Mouse (Mus musculus) retina, adult 2 months (tissue): Measurements from ENCODE around the gene Capn7.

ENCODE experiments used
- DNase-seq: peaks from one replicate; pipeline ENCODE4 v3.0.0-alpha.2; 2012; ENCODE audit warnings: low read depth, low spot score

The Capn7 gene

DNA sequence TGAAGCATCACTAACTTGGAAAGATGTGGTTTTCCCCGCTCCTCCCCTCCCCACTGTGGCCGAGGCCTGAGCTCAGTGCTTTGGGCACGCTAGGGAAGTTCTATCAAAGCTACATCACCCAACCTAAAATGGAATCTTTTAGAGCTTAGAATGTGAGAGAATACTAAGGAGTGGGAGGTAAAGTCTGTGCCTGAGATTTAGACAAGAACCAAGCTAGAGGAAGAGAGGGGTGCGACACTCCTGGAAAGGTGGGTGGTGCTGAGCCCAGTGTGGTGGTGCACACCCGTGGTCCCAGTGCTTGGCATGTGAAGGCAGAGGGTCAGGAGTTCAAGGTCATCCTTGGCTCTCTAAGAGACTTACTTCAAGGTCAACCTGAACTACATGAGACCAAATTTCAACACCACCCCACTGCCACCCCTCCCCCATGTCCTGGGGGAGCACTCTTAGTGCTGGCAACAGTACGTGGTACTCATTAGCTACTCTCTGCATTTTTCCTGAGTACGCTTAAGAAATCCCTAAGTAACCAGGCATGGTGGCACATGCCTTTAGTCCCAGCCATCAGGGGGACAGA is 59.3 kb downstream of the Capn7 start:
- DNase-seq: no peak

DNA sequence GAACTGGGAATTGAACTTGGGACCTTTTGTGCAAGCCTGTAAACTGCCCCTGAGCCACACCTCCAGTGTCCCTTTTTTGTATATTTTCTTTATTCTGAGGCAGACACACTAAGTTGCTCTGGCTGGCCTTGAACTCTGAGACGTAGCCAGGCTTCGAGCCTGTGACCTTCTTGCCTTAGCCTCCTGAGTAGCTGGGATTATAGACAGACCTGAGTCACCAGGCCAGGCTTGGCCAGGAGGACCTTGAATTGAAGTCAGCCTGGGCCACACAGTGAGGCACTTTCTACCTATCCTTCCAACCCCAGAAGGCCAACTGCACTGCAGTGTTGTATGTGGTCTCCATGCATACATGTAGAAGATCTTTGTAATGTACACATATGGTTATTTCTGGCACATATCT is 60.0 kb downstream of the Capn7 start:
- DNase-seq: no peak

DNA sequence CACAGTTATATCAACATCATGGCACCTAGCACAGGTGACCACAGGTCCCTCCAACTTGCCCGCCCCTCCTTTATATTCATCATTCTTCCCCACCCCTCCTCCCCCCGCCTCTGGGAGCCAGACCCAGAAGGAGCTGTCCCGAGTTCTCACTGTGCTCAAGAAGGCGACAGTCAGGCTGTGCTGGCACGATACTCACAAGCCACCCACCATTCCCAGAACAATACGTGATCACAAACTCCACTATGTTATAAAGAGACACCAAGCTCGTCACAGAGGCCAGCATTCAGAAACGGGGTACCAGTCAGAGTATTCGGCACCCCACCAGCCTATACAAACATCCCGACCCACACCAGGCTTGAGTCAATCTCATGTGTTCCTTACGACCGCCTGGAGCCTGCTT is 60.9 kb downstream of the Capn7 start:
- no peak for DNase-seq

- no peak for DNase-seq
Measured at GRCm38 (mm10) chr14:31397791-31398595, 61.6 kb downstream of the Capn7 start.

DNA sequence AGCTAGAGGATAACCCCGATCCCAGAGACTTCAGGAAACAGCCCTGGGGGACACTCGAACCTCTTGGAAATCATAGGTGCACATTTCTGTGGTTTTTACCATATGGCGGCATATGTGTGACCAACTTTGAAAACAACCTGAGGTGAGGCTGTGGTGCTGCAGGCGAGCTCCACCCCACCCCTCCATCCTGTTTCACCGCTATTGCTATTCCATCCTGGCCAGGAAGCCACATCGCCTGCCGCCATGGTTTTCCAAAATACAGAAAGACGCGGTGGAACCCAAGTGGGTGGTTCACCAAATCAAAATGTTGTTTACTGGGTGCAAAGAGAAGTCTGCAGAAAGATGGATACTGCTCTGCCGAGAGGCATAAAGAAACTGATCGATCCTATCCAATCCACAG is 62.4 kb downstream of the Capn7 start:
- no peak for DNase-seq

GRCm38 (mm10) chr14:31399271-31399670 is 62.8 kb downstream of the Capn7 start:
- no peak for DNase-seq

GRCm38 (mm10) chr14:31400246-31400645 is 63.8 kb downstream of the Capn7 start:
- no peak for DNase-seq

GRCm38 (mm10) chr14:31400896-31401295 is 64.5 kb downstream of the Capn7 start:
- DNase-seq: no peak

- DNase-seq: no peak
Measured at GRCm38 (mm10) chr14:31401918-31402427, 65.5 kb downstream of the Capn7 start.

DNA sequence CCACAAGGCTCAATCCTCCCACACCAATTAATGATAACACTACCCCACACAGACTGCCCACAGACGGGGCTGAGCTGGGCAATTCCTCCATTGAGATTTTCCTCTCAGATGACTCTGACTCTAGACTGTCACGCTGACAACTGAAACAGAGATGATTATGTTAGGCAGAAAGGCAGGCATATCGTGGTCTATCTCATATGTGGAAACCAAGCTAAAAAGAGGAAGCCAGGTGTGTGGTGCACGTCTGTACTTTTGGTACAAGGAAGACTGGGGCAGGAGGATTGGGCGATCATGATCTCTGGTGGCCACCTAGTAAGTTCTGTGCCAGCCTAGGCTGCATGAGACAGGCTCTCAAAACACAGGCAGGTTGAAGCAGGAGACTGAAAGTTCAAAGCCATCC is 66.3 kb downstream of the Capn7 start:
- DNase-seq: no peak

DNA sequence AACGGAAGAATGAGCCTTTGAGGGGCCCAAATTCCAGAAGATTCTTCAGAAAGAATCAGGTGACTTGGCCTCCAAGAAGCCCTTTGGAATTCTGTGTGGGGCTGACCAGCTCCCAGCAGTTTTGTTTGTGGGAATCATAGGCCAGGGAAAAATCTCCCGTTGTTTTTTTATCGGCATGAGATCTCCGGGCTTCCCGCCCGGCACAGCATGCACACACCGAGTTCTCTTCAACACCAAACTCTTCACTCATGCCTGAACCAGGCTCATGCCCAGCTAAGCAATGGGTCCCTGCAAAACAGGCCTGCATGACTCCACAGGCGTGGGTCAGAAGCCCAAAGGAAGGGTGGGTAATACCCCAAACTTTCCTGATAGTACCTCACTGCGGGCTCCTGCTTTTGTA is 67.1 kb downstream of the Capn7 start:
- DNase-seq: no peak

- no peak for DNase-seq
Measured at GRCm38 (mm10) chr14:31403995-31404394, 67.6 kb downstream of the Capn7 start.

DNA sequence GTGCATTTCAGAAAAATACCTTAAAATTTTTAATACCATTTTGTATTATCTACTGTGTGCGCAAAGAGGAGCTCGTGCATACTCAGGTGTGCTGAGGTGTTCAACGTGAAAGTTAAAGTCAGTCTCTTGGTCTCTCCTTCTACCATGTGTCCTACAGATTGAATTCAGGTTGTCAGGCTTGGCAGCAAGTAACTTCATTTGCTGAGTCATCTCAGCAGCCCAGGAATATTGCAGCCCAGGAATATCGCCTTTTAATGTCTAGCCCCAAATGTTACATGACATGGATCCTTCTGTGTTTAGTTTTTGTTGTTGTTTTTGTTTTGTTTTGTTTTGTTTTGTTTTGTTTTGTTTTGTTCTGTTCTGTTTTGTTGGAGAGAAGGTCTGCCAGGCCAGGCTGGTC is 68.2 kb downstream of the Capn7 start:
- DNase-seq: no peak

DNA sequence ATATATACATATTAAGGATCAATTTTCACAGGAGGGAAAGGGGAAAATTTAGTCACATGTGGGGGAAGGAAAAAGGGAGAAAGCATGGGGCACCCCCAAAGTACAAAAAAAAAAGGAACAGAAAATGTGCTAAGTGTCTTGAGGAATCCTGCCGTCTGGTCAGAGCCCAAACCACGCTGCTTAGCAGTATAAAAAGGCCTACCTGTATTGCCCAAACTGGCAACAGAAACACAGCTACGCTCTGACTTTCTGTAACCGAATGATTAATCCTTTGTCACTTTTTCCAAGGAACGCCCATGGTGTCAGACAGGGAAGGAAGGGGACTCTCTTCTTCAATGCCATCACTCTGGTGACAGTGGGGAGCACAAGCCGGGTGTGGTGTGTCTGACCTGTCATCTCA is 69.2 kb downstream of the Capn7 start:
- DNase-seq: no peak

DNA sequence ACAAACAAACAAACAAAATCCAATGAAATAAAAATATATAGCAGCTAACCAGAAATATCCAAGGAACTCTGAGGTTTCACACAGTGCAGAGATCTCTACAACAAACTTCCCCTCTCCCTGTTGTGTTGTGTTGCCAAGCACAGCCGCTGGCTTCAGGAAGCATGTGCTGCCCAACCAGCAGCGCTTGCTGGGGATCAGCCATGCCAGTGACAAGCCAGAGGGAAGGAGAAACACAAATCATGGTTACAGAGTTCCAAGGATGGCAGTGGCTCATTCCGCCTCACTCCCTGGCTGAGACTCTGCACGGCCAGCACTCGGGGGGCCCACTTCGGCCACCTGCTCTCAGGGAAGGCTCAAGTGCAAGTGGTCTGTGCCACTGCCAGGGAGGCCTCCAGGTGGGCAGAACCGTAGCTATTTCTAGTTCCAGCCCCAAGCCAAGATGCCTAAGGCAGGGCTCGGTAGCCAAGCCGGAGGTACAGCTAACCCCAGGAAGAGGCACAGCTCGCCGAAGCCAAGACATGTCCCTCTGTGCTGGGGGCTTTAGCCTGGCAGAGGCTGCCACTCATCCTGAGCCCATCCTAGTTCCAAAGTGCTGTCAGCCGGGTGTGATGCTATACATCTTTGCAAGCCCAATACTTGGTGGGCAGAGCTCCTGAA is 69.8 kb downstream of the Capn7 start:
- DNase-seq: no peak

DNA sequence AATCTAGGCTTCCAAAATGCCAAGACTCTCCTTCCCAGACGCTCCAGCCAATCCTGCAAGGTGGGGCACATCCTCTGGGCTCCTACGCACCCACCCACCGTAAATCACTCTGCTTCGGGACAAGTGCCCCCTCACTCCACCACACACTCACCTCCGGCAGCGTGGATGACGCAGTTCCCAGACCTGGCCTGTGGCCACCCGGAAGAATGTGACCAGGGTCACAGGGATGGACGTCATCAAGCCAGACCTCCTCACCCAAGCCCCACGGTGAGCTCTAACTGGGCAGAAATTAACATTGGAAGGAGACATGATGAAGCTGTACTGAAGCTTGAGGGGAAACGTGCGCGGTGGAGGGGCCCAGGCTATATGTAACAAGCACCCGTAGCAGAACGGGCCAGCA is 70.8 kb downstream of the Capn7 start:
- no peak for DNase-seq

DNA sequence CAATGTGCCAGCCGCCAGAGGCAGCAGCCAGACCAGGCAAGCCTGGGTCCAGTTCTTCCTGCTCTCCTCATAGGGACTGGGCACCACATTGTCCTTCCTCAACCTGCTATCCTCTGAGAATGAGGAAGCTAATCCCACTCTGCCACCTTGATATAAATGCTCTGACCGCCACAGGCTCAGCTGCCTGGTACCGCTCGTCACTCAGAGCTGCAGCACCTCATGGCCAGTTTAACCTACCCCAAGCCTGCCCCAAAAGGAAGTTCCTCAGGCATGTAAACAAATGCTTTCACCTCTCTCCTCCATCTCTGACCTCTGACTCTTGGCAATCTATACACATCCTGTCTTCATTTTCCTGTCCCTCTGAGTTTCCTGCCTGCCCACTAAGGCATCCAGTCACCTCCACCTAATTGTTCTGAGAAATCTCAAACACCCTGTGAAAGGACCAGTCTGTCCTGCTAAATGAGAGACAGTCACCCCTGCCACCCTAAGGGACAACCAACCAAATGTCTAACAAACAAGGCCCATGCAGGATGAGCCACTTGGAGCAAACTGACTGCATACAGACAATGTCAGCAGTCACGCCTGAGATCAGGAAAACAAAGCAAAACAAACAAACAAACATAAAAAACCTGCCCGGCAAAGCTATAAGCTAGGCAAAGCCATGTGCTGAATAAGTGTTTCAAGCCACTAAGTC is 71.6 kb downstream of the Capn7 start:
- DNase-seq: no peak

GRCm38 (mm10) chr14:31408666-31409065 is 72.2 kb downstream of the Capn7 start:
- DNase-seq: no peak

DNA sequence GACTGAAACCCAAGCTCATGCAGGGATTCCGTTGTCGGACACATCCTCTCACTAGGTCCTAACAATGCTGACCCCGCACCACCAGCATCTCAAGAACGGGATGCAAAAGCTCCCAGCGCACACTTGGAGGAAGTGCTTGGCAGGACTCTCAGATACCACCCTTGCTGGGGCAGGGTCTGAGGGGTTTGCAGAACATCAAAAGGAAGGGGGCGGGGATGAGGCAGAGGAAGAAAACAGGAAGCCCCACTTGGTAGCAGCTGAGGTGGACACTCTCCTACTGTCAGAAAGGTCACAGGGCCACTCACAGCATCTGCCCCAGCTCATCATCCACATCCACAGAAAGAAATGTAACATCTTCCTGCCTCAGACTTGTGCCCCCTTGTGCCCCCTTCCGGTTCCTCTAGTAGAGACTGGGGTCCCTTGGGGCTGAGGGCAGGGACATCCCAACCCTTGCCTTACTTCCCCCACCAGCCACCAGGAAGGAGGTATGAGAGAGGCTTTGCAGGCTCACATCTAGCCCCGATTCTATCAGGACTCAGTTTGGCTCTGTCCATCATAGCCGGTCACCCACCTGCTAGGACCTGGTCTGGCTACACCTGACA is 73.8 kb downstream of the Capn7 start:
- no peak for DNase-seq

- DNase-seq: no peak
Measured at GRCm38 (mm10) chr14:31410737-31411136, 74.3 kb downstream of the Capn7 start.

- DNase-seq: no peak
Measured at GRCm38 (mm10) chr14:31412651-31413056, 76.2 kb downstream of the Capn7 start.
